Mouse (Mus musculus): ENCODE measurements around the gene Exosc10.

GRCm38 (mm10) chr4:148530778-148531177 is 27.5 kb upstream of the Exosc10 start:
- TF ChIP-seq POLR2A (IDR thresholded peaks at IDR 0.05; ENCODE audit: insufficient read depth, low read depth, low read length), result no peak
- no peak for TF ChIP-seq CTCF (IDR thresholded peaks at IDR 0.05)
- TF ChIP-seq EP300 (IDR thresholded peaks at IDR 0.05; ENCODE audit: insufficient read depth, low read depth, low read length), result no peak

Data from heart, adult 2 months (tissue).